Mouse (Mus musculus) embryonic facial prominence, embryonic 11.5 days (tissue): Measurements from ENCODE around the gene Tjp3. TPM values are rescaled to one million over a fixed set of nuclear protein-coding genes. Genes with fewer than 3 reads are reported as not detected.
A peak's percentile ranks its signal among the peaks of the same experiment; 100 is the strongest.

Source experiments
- ATAC-seq: fragments of 200-750 bp; cut with Nextera tagmentation; replicated peaks from 2 replicates; pipeline ENCODE4 v1.8.0; 2017; ENCODE audit warnings: low read depth; ENCODE audit not compliant: insufficient number of reproducible peaks, low FRiP score, low TSS enrichment
- DNase-seq: peaks from one replicate; pipeline ENCODE4 v3.0.0-alpha.2; 2015; ENCODE audit warnings: low spot score
- H3K27ac ChIP-seq: fragments of 300-500 bp; sonication (generic); replicated peaks from 2 replicates; pipeline ENCODE4 v1.5.1; 2014; ENCODE audit warnings: mild to moderate bottlenecking, low read depth, low read length, control low read depth
- H3K27me3 ChIP-seq: fragments of 300-500 bp; sonication (generic); 2 replicates; pipeline ENCODE4 v1.6.1; 2014; ENCODE audit warnings: mild to moderate bottlenecking, low read length, moderate library complexity, mixed read lengths; ENCODE audit not compliant: control insufficient read depth, insufficient read depth
- H3K36me3 ChIP-seq: fragments of 300-500 bp; sonication (generic); replicated peaks from 2 replicates; pipeline ENCODE4 v1.6.1; 2014; ENCODE audit warnings: low read depth, mild to moderate bottlenecking, low read length, moderate library complexity, mixed read lengths; ENCODE audit not compliant: control insufficient read depth, insufficient read depth
- H3K4me1 ChIP-seq: fragments of 300-500 bp; sonication (generic); 2 replicates; pipeline ENCODE4 v1.6.1; 2014; ENCODE audit warnings: low read length, mixed read lengths; ENCODE audit not compliant: control insufficient read depth, insufficient read depth
- H3K4me2 ChIP-seq: fragments of 300-500 bp; sonication (generic); 2 replicates; pipeline ENCODE4 v1.6.1; 2014; ENCODE audit warnings: low read depth, mild to moderate bottlenecking, control low read depth, low read length, moderate library complexity
- H3K4me3 ChIP-seq: fragments of 300-500 bp; sonication (generic); 2 replicates; pipeline ENCODE4 v1.5.1; 2014; ENCODE audit warnings: low read depth, low read length, control low read depth
- H3K9ac ChIP-seq: fragments of 300-500 bp; sonication (generic); replicated peaks from 2 replicates; pipeline ENCODE4 v1.6.1; 2014; ENCODE audit warnings: mild to moderate bottlenecking, control low read depth, low read length
- H3K9me3 ChIP-seq: fragments of 300-500 bp; sonication (generic); replicated peaks from 2 replicates; pipeline ENCODE4 v1.6.1; 2016; ENCODE audit warnings: mild to moderate bottlenecking, low read length, inconsistent platforms, mixed read lengths; ENCODE audit not compliant: control insufficient read depth
- WGBS: fragments of 180-500 bp; shearing (Covaris S2); extraction: QIAGEN DNeasy Blood & Tissue Kit; methylation state at CpG from one replicate; pipeline ENCODE4 v1.1.7; 2014; 5-methylcytosine and 5-hydroxymethylcytosine counted together
- polyA plus RNA-seq: library from polyadenylated mRNA; unstranded; fragments of >200 nt; fragmentation: Nextera tagmentation; extraction: Ambion mirVana; gene quantifications from 2 replicates; pipeline ENCODE4 v1.2.1, GENCODE M21; 2014

Tjp3 gene
- polyA plus RNA-seq, 1 experiment from 2014 or later, result 2.5 TPM

- peak within 1 kb of the TSS; percentile 91 for H3K4me3 ChIP-seq
- peaks cover 8% of the 10 kb centered on the region; the same call in 1 of the 2 replicates for H3K4me1 ChIP-seq
- ATAC-seq (peak; percentile 89), DNase-seq (peak; percentile 100)
- no peaks in the 10 kb centered on the region for H3K36me3 ChIP-seq
- peak within 1 kb of the TSS; percentile 87 for H3K9ac ChIP-seq
- under 1% methylated on average over 76 of the region's 80 CpGs for WGBS
- peak within 1 kb of the TSS; percentile 67 for H3K27ac ChIP-seq
- H3K4me2 ChIP-seq, result peak within 1 kb of the TSS; percentile 75
- H3K27me3 ChIP-seq, result peaks cover 18% of the 10 kb centered on the region
- H3K9me3 ChIP-seq, result no peaks in the 10 kb centered on the region
Observed at GRCm38 (mm10) chr10:81292554-81293333, 1.4 kb upstream of the Tjp3 start, which contains the start of gene Pip5k1c. TSS of gene Pip5k1c (plus strand) at chr10:81292963.

- Histone ChIP-seq H3K4me2 (no peak overlapping the region), H3K36me3 (no peaks in the 10 kb centered on the region), H3K27me3 (peaks cover 20% of the 10 kb centered on the region), H3K27ac (no peak overlapping the region), H3K9me3 (no peaks in the 10 kb centered on the region), H3K9ac (no peak overlapping the region), H3K4me3 (no peak overlapping the region), H3K4me1 (peaks cover 8% of the 10 kb centered on the region; the same call in 1 of the 2 replicates)
- 14% methylated on average over 24 of the region's 24 CpGs for WGBS
- DNase-seq (no peak), ATAC-seq (no peak)
Observed at GRCm38 (mm10) chr10:81290698-81291460, 502 bp downstream of the Tjp3 start.

GRCm38 (mm10) chr10:81289811-81290210 lies 1.6 kb downstream of the Tjp3 start:
- H3K4me3 ChIP-seq, result no peak overlapping the region
- DNase-seq, result no peak
- no peak overlapping the region for H3K27ac ChIP-seq
- H3K36me3 ChIP-seq, result no peaks in the 10 kb centered on the region
- 60% methylated on average over 14 of the region's 14 CpGs for WGBS
- no peaks in the 10 kb centered on the region for H3K9me3 ChIP-seq
- H3K4me2 ChIP-seq, result no peak overlapping the region
- peaks cover 29% of the 10 kb centered on the region for H3K27me3 ChIP-seq
- H3K9ac ChIP-seq, result no peak overlapping the region
- H3K4me1 ChIP-seq, result peaks cover 8% of the 10 kb centered on the region; the same call in 1 of the 2 replicates
- no peak for ATAC-seq

- peaks cover 5% of the 10 kb centered on the region; the same call in 1 of the 2 replicates for H3K4me1 ChIP-seq
- no peak overlapping the region for H3K4me3 ChIP-seq
- no peak overlapping the region for H3K27ac ChIP-seq
- WGBS, result 4% methylated on average over 7 of the region's 7 CpGs
- no peaks in the 10 kb centered on the region for H3K36me3 ChIP-seq
- DNase-seq (peak; percentile 74), ATAC-seq (no peak)
- H3K4me2 ChIP-seq, result no peak overlapping the region
- no peak overlapping the region for H3K9ac ChIP-seq
- no peaks in the 10 kb centered on the region for H3K9me3 ChIP-seq
- H3K27me3 ChIP-seq, result peaks cover 34% of the 10 kb centered on the region
Observed at GRCm38 (mm10) chr10:81289278-81289677, 2.1 kb downstream of the Tjp3 start.

GRCm38 (mm10) chr10:81288601-81289000 lies 2.8 kb downstream of the Tjp3 start:
- ATAC-seq (no peak), DNase-seq (peak; percentile 60)
- Histone ChIP-seq H3K9me3 (no peaks in the 10 kb centered on the region), H3K4me3 (no peak overlapping the region), H3K4me2 (no peak overlapping the region), H3K27ac (no peak overlapping the region), H3K4me1 (no peaks in the 10 kb centered on the region), H3K36me3 (no peaks in the 10 kb centered on the region), H3K27me3 (peaks cover 41% of the 10 kb centered on the region), H3K9ac (no peak overlapping the region)
- 36% methylated on average over 6 of the region's 6 CpGs for WGBS

GRCm38 (mm10) chr10:81287513-81288157 lies 3.7 kb downstream of the Tjp3 start:
- H3K4me3 ChIP-seq, result no peak overlapping the region
- H3K36me3 ChIP-seq, result no peaks in the 10 kb centered on the region
- no peak overlapping the region for H3K9ac ChIP-seq
- DNase-seq (peak; percentile 50), ATAC-seq (no peak)
- WGBS, result 58% methylated on average over 8 of the region's 8 CpGs
- H3K4me1 ChIP-seq, result no peaks in the 10 kb centered on the region
- no peak overlapping the region for H3K4me2 ChIP-seq
- H3K27ac ChIP-seq, result no peak overlapping the region
- no peaks in the 10 kb centered on the region for H3K9me3 ChIP-seq
- H3K27me3 ChIP-seq, result peaks cover 47% of the 10 kb centered on the region

- no peaks in the 10 kb centered on the region for H3K4me1 ChIP-seq
- ATAC-seq (no peak), DNase-seq (no peak)
- H3K9me3 ChIP-seq, result no peaks in the 10 kb centered on the region
- no peaks in the 10 kb centered on the region for H3K36me3 ChIP-seq
- no peak overlapping the region; the same call in 1 of the 2 replicates for H3K4me3 ChIP-seq
- no peak overlapping the region for H3K27ac ChIP-seq
- H3K27me3 ChIP-seq, result peaks cover 46% of the 10 kb centered on the region
- WGBS, result 43% methylated on average over 6 of the region's 6 CpGs
- no peak overlapping the region for H3K9ac ChIP-seq
- no peak overlapping the region for H3K4me2 ChIP-seq
Observed at GRCm38 (mm10) chr10:81286586-81286985, 4.8 kb downstream of the Tjp3 start.
